Mouse (Mus musculus) liver, postnatal 0 days (tissue): ENCODE data around the gene Macf1. TPM values are rescaled to one million over a fixed set of nuclear protein-coding genes. Genes with fewer than 3 reads are reported as not detected.

Source experiments
- ATAC-seq: fragments of 200-750 bp; cut with Nextera tagmentation; 2 replicates; pipeline ENCODE4 v1.8.0; 2017; ENCODE audit warnings: mild to moderate bottlenecking, moderate library complexity
- DNase-seq: peaks from one replicate; pipeline ENCODE4 v3.0.0-alpha.2; 2016
- H3K27ac ChIP-seq: fragments of 300-500 bp; sonication (generic); 2 replicates; pipeline ENCODE4 v1.5.1; 2014; ENCODE audit warnings: antibody characterized with exemption, moderate library complexity, mild to moderate bottlenecking, low read depth
- H3K27me3 ChIP-seq: fragments of 300-500 bp; sonication (generic); 2 replicates; pipeline ENCODE4 v1.6.1; 2014; ENCODE audit warnings: low read length, control low read depth, mixed read lengths; ENCODE audit not compliant: insufficient read depth
- H3K36me3 ChIP-seq: fragments of 300-500 bp; sonication (generic); replicated peaks from 2 replicates; pipeline ENCODE4 v1.6.1; 2014; ENCODE audit warnings: mild to moderate bottlenecking, control low read depth, low read length, moderate library complexity, mixed read lengths; ENCODE audit not compliant: insufficient read depth
- H3K4me1 ChIP-seq: fragments of 300-500 bp; sonication (generic); 2 replicates; pipeline ENCODE4 v1.6.1; 2014; ENCODE audit warnings: antibody characterized with exemption, mild to moderate bottlenecking, control low read depth; ENCODE audit not compliant: insufficient read depth
- H3K4me2 ChIP-seq: fragments of 300-500 bp; sonication (generic); 2 replicates; pipeline ENCODE4 v1.6.1; 2014; ENCODE audit warnings: low read depth, mild to moderate bottlenecking, low read length, moderate library complexity, mixed read lengths
- H3K4me3 ChIP-seq: fragments of 300-500 bp; sonication (generic); 2 replicates; pipeline ENCODE4 v1.5.1; 2014; ENCODE audit warnings: low read depth, low read length
- H3K9ac ChIP-seq: fragments of 300-500 bp; sonication (generic); replicated peaks from 2 replicates; pipeline ENCODE4 v1.6.1; 2014; ENCODE audit warnings: mild to moderate bottlenecking, moderate library complexity
- H3K9me3 ChIP-seq: fragments of 300-500 bp; sonication (generic); 2 replicates; pipeline ENCODE4 v1.6.1; 2016; ENCODE audit warnings: mild to moderate bottlenecking, control low read depth, low read length, mixed read lengths
- CTCF ChIP-seq: sonication (generic); IDR thresholded peaks from 2 replicates; pipeline ENCODE4 v1.5.1; 2016; ENCODE audit warnings: antibody characterized with exemption, low read depth
- EP300 ChIP-seq: IDR thresholded peaks from 2 replicates; pipeline ENCODE4 v1.6.1; 2016; ENCODE audit warnings: antibody characterized with exemption, low read depth, mild to moderate bottlenecking
- WGBS: fragments of 180-500 bp; shearing (Covaris S2); extraction: QIAGEN DNeasy Blood & Tissue Kit; methylation state at CpG from one replicate; pipeline ENCODE4 v1.1.7; 2014; ENCODE audit not compliant: insufficient replicate concordance; 5-methylcytosine and 5-hydroxymethylcytosine counted together
- polyA plus RNA-seq: library from polyadenylated mRNA; unstranded; fragments of >200 nt; fragmentation: Nextera tagmentation; extraction: Ambion mirVana; gene quantifications from 2 replicates; pipeline ENCODE4 v1.2.1, GENCODE M21; 2015

Macf1 gene
- polyA plus RNA-seq, 1 experiment from 2014 or later: 11.3 TPM

DNA sequence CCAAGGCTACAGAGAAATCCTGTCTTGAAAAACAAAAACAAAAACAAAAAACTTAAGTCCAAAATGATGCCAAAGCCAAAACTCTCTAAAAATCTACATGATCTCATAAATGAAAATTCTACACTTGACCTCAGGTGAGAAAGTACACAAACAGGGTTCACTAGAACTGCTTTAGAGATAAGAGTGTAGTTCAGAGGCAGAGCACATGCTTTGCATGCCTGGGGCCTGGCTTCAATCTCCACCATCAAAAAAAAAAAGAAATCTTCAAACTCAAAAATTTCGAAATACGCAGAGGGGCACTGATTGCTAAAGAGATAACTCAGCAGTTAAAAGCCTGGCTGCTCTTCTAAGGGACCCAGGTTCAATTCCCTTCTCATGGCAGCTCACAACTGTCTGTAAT lies 37.1 kb downstream of the Macf1 start:
- Histone ChIP-seq H3K9me3 (no peaks in the 10 kb centered on the region), H3K4me2 (no peak overlapping the region), H3K4me1 (no peaks in the 10 kb centered on the region; the same call in 1 of the 2 replicates), H3K27ac (no peak overlapping the region), H3K27me3 (no peaks in the 10 kb centered on the region), H3K4me3 (no peak overlapping the region), H3K36me3 (no peaks in the 10 kb centered on the region), H3K9ac (no peak overlapping the region)
- DNase-seq: no peak
- ATAC-seq: no peak
- no peak for TF ChIP-seq EP300
- TF ChIP-seq CTCF: no peak
- WGBS: 54% methylated on average over 2 of the region's 2 CpGs

DNA sequence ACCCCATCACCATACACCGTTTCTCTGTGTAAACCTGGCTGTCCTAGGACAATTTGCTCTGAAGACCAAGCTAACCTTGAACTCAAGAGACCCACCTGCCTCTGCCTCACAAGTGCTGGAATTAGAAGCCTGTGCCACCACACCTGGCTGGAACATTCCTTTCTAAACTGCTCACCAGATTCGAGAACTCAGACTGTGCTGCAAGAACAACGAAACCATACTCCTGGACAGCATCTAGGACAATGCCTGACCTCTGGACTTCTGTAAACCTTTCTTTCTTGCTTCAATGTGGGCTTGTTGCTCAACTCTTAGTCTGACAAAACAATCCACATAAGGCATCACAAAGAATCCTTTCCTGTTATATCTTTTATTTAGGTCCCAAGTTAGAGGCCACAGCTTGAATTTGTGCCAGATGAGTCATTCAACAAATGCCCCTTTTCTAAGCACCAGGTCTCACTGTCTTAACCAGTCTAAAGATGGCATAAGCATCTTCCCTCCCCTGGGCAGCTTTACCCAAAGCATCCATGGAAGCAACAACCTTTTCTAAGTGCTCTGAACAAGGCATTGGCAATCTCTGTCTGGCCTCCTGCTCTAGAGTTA lies 38.8 kb downstream of the Macf1 start:
- 76% methylated on average over 3 of the region's 3 CpGs for WGBS
- H3K9ac ChIP-seq: no peak overlapping the region
- no peaks in the 10 kb centered on the region for H3K27me3 ChIP-seq
- H3K4me1 ChIP-seq: no peaks in the 10 kb centered on the region
- no peak overlapping the region for H3K4me2 ChIP-seq
- ATAC-seq (no peak), DNase-seq (no peak)
- no peak overlapping the region for H3K4me3 ChIP-seq
- H3K9me3 ChIP-seq: no peaks in the 10 kb centered on the region
- peak overlapping the region; percentile 22; the same call in 1 of the 2 replicates for H3K27ac ChIP-seq
- H3K36me3 ChIP-seq: no peaks in the 10 kb centered on the region
- TF ChIP-seq EP300: no peak
- no peak for TF ChIP-seq CTCF

DNA sequence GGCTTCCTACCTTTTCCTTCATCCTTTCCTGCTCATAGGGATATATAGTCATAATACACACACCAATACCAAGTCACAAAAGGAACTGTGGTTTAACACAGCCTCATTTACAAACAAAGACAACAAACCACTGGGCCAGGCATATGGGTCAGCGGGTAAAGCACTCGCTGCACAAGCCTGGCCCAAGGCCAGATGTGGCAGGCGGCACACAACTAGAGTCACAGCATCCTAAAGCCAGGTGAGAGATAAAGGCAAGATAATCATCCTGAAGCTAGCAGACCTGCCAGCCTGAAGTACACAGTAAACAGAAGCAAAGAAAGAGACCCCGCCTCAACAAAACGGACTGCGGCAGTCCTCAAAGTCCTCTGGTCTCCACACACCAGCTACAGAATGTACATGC lies 40.6 kb downstream of the Macf1 start:
- DNase-seq (no peak), ATAC-seq (no peak)
- H3K9me3 ChIP-seq: no peaks in the 10 kb centered on the region
- H3K27me3 ChIP-seq: no peaks in the 10 kb centered on the region
- WGBS: 72% methylated on average over 6 of the region's 6 CpGs
- H3K4me1 ChIP-seq: no peaks in the 10 kb centered on the region
- TF ChIP-seq EP300: no peak
- TF ChIP-seq CTCF: no peak
- H3K4me2 ChIP-seq: no peak overlapping the region
- H3K9ac ChIP-seq: no peak overlapping the region
- no peak overlapping the region for H3K27ac ChIP-seq
- H3K4me3 ChIP-seq: no peak overlapping the region
- H3K36me3 ChIP-seq: no peaks in the 10 kb centered on the region

DNA sequence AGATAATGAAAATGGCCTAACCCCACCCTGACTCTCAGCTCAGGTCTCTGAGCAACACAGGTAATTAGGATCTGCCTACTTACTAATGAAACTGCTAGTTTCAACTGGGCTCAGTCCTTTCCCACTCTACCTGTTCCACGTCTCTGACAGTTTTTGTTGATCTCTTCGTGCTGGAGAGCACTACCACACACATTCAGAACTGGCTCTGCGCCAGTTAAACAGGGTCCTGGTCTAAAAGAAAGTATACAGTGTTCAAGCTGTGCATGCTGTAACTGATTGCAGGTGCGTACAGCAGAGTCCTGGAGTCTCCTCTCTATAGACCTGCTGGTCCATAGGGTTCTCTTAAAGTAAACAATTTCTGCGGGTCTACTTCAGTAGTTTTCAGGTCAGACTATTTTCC lies 41.3 kb downstream of the Macf1 start:
- 62% methylated on average over 5 of the region's 5 CpGs for WGBS
- Histone ChIP-seq H3K27ac (no peak overlapping the region), H3K4me3 (no peak overlapping the region), H3K4me2 (no peak overlapping the region), H3K4me1 (no peaks in the 10 kb centered on the region), H3K9ac (no peak overlapping the region), H3K36me3 (no peaks in the 10 kb centered on the region), H3K9me3 (no peaks in the 10 kb centered on the region; the same call in 1 of the 2 replicates), H3K27me3 (no peaks in the 10 kb centered on the region)
- ATAC-seq (no peak), DNase-seq (no peak)
- TF ChIP-seq EP300: no peak
- TF ChIP-seq CTCF: no peak

DNA sequence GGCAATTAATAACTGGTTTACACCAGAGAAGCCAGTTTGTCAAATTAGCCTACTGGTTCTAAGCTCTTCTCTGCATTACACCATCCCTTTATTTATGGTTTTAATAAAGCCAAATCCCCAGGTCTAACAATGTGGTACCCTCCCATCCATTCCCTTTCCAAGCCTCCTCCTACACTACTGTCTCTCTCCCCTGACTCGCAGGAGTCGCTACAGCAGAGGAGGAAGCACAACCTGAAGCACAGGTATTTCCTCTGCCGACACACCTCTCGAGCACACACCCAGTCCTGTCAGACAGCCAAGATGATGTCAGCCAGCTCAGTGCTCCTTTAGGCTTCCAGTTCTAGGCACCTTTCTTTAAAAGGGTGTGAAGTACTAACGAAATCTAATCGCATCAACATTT lies 47.0 kb downstream of the Macf1 start:
- no peak for ATAC-seq
- H3K4me2 ChIP-seq: no peak overlapping the region
- WGBS: 85% methylated on average over 6 of the region's 6 CpGs
- no peaks in the 10 kb centered on the region for H3K36me3 ChIP-seq
- no peak overlapping the region for H3K4me3 ChIP-seq
- no peaks in the 10 kb centered on the region for H3K27me3 ChIP-seq
- no peak for DNase-seq
- H3K9ac ChIP-seq: no peak overlapping the region
- H3K4me1 ChIP-seq: no peaks in the 10 kb centered on the region
- H3K27ac ChIP-seq: no peak overlapping the region
- TF ChIP-seq CTCF (no peak), EP300 (no peak)
- H3K9me3 ChIP-seq: no peaks in the 10 kb centered on the region; the same call in 1 of the 2 replicates

DNA sequence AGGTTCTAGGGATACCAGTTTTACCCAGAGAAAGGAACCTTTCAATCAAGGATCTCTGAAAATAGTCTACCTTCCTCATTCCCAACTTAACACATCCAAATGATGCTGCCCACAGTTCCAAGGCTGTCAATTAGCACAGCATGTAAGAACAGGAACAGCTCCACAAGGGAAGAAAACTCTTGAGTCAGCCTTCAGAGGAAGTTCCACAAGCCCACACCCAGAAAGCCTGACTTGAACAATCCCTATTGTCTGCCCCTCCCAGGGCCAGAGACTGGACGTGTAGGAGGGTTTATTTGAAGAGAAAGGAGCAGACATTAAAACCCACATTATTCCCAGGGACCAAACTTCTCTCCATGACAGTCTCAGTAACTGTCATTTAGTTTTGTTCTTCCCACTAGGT lies 48.7 kb downstream of the Macf1 start:
- no peak overlapping the region for H3K4me3 ChIP-seq
- TF ChIP-seq EP300 (no peak), CTCF (no peak)
- H3K4me1 ChIP-seq: no peaks in the 10 kb centered on the region
- ATAC-seq (no peak), DNase-seq (no peak)
- H3K4me2 ChIP-seq: no peak overlapping the region
- H3K27me3 ChIP-seq: no peaks in the 10 kb centered on the region
- H3K9me3 ChIP-seq: no peaks in the 10 kb centered on the region; the same call in 1 of the 2 replicates
- H3K9ac ChIP-seq: no peak overlapping the region
- 32% methylated on average over 1 of the region's 1 CpGs for WGBS
- H3K36me3 ChIP-seq: no peaks in the 10 kb centered on the region
- H3K27ac ChIP-seq: 0 out of 2 replicates have a peak overlapping the region, but pooled peaks have one; percentile 22

DNA sequence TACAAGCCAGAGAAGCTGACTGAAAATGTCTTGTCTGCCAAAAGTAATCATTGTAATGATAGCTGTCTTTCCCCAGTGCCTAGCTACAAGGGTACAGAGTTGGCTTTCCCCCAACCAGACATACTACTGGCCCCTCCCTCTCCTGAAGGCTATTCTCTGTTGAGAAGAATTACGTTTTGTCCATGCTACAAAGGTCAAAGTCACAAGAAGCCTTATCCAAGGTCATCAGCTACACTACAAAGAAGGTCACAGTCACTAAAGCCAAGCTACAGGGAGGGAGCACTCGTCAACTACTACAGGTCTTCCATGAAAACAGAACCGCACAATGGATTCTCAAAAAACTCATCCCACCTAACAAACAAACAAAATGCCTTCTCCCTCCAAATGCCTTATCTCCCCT lies 49.7 kb downstream of the Macf1 start:
- WGBS: 67% methylated on average over 3 of the region's 3 CpGs
- TF ChIP-seq CTCF (no peak), EP300 (no peak)
- Histone ChIP-seq H3K36me3 (no peaks in the 10 kb centered on the region), H3K9ac (no peak overlapping the region), H3K9me3 (no peaks in the 10 kb centered on the region; the same call in 1 of the 2 replicates), H3K27ac (0 out of 2 replicates have a peak overlapping the region, but pooled peaks have one; percentile 23), H3K4me3 (no peak overlapping the region), H3K4me2 (no peak overlapping the region), H3K27me3 (no peaks in the 10 kb centered on the region), H3K4me1 (no peaks in the 10 kb centered on the region)
- DNase-seq (no peak), ATAC-seq (no peak)
